Mouse (Mus musculus) spleen, adult 2 months (tissue): ENCODE results near the gene Pakap.

Experiments
- CTCF ChIP-seq: fragments of 200-500 bp; IDR thresholded peaks from 2 replicates; pipeline ENCODE4 v1.5.1; 2011; ENCODE audit warnings: mild to moderate bottlenecking, inconsistent platforms; ENCODE audit not compliant: insufficient read depth, insufficient read length, insufficient replicate concordance; ENCODE audit errors: extremely low read depth
- POLR2A ChIP-seq: fragments of 200-500 bp; IDR thresholded peaks from 2 replicates; pipeline ENCODE4 v1.6.1; 2011; ENCODE audit warnings: low read depth, low read length, inconsistent platforms

- TF ChIP-seq CTCF, result no peak
- TF ChIP-seq POLR2A, result no peak
Observed at GRCm38 (mm10) chr4:57813576-57813945, 245.6 kb downstream of the Pakap start.
